Mouse (Mus musculus) left cerebral cortex, adult 18-20 months (tissue): ENCODE data around the gene Rrp8. TPM values are rescaled to one million over a fixed set of nuclear protein-coding genes. Genes with fewer than 3 reads are reported as not detected.

ENCODE experiments used
- DNase-seq, 2 experiments: peaks; one replicate each; pipeline ENCODE4 v3.0.0; 2021 to 2022; ENCODE audit warnings: low spot score in 2 of 2, mixed read lengths in 1 of 2
- long read RNA-seq, 2 experiments: library from polyadenylated mRNA; stranded (forward); transcript quantifications; one replicate each; pipeline ENCODE4 v2.0.0; 2021
- total RNA-seq, 2 experiments: library from RNA; stranded (reverse); gene quantifications; 2 replicates each; pipeline ENCODE4 v1.2.3; 2021

Gene Rrp8
- 10 to 100 TPM in 1 of 2 experiments, 1 to 10 TPM in 1; 9.3 to 12.9 TPM for total RNA-seq
- long read RNA-seq, experiment 1, transcript Rrp8-201 (7 exons, 3,053 nt) = major isoform, 21 of 27 reads
- long read RNA-seq, experiment 1, partial matches to known transcripts = 1 of 27 reads
- long read RNA-seq, experiment 1, other reads (novel, unspliced or antisense) = 5 of 27 reads
- long read RNA-seq, experiment 2, transcript Rrp8-201 (7 exons, 3,053 nt) = major isoform, 14 of 20 reads
- long read RNA-seq, experiment 2, partial matches to known transcripts = 2 of 20 reads
- long read RNA-seq, experiment 2, other reads (novel, unspliced or antisense) = 3 of 20 reads

DNA sequence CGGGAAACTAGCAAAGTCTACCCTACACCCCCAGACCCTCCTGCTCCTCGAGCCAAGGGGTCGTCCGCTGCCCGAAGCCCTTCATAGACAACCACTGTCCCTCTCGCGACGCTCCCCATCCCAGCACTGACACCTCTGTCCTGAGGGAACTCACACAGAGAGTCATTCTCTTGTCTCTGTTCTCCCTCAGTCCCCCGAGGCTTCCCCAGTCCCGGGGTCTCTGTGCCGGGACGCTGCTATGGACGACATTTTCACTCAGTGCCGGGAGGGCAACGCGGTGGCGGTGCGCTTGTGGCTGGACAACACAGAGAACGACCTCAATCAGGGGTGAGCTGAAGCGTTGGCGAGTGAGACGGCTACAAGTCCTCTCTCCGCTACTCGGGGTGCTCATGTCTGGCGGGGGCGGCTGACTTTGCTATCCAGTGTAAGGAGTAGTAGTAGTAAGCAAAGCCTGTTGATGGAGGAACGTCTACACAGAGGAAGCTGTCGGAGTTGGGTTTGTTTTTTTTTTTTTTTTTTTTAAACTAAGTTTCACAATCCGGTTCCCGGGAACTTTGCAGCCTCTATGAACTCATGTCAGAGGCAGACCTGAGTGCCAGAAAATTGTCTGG is at the start of gene Rrp8:
Rrp8 (minus strand) TSS at position 475 of the 611 bp plus-strand sequence.
- peak in 1 of 2 experiments; percentile 45 for DNase-seq

DNA sequence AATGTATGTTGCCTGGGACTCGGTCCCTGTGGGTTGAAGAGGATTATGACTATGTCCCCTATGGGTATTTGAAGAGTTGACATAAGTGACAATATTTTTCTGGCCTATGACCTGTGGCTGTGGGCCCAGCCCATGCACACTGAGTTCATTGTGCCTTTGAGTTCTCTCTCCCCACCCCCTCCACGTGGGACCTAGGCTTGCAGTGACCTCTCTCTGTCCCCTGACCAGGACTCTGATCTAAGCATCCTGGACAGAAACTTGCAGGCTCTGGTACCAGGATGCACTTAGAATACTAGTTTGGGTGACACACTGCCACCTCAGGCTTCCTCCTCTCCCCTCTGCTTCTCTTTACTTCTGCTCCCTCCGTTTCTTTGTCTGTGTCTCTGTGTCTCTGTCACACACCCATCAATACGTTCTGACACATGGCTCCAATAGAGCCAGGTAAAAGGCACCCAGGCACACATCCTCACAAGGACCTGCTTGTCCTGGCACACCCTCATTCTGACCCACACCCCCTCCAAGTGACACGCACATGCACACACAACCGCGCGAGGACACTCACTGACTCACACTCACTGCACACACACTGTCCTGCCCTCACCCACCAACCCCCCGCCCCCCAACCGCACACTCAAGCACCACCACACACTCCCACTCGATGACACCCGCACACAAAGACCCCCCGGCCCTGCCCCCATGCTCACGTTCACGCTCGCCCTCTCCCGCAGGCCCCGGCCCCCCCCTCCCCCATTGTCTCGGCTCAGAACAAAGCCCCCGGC is 49.5 kb upstream of the Rrp8 start:
- DNase-seq = no peak

DNA sequence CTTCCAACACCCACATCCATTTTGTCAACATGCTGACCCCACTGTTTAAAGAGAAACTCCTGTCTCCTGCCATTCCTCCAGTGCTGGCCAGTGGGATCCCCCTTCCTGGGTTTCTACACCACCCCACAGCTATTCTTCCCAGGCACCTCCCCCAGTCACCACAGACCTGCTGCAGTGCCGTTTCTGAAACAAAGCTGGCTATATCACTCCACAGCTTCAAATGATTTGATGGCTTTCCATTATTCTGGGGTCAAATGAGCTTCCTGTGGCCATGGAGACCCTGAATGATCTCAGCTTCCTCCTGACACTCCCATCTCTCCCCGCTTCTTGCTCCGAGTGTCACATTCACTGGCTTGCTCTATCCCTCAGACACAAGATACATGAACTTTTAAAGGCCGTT is 47.4 kb upstream of the Rrp8 start:
- no peak for DNase-seq

DNA sequence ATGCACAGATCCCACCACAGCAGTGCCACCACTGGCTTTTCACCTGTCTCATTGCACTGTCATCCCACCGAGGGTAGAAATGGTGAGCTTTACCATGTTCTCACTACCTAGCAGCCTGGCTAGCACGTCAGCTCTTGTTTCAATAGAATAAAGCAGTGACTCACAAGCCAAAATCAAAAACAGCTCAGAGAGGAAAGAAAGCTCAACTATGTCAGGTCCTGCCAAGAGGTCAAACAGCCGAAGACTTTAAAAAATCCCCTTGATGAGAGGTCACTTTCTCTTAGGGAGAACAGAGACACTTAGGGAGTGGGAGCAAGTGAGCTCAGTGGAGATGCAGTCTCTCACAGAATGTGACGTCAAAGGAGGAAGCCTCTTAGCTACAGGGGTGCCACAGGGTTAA is 46.7 kb upstream of the Rrp8 start:
- DNase-seq = no peak

DNA sequence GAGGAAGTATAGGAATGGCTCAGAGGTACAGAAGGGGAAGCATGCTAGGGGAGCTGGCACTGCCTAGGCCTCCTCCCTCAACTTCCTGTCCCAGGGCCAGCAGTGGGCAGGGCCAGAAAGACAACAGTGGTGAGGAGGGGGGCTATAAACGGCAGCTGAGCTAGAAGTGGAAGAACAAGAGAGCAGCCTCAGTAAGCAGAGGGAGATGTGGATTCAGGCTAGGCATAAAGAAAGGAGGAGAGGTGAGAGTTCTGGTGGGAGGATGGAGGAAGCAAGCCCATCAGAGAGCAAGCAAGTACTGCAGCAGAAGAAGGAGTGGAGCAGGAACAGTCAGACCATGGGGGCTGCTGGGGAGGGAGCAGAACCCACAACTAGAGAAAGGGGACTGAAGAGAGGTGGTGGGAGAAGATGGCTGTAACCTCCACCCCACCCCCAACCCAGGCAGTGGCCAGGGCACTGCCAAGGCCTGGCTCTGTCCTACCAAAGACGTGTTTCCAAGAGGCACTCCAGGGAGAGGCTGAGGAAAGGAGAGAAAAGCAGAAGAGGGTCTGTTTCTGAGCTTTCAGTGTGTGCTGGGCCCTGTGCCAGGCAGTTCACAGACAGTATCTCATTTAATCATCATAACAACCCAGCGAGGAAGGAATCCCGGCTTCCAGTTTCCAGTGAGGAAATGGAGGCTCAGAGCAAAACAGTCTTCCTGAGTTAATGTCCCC is 41.5 kb upstream of the Rrp8 start:
- no peak for DNase-seq

DNA sequence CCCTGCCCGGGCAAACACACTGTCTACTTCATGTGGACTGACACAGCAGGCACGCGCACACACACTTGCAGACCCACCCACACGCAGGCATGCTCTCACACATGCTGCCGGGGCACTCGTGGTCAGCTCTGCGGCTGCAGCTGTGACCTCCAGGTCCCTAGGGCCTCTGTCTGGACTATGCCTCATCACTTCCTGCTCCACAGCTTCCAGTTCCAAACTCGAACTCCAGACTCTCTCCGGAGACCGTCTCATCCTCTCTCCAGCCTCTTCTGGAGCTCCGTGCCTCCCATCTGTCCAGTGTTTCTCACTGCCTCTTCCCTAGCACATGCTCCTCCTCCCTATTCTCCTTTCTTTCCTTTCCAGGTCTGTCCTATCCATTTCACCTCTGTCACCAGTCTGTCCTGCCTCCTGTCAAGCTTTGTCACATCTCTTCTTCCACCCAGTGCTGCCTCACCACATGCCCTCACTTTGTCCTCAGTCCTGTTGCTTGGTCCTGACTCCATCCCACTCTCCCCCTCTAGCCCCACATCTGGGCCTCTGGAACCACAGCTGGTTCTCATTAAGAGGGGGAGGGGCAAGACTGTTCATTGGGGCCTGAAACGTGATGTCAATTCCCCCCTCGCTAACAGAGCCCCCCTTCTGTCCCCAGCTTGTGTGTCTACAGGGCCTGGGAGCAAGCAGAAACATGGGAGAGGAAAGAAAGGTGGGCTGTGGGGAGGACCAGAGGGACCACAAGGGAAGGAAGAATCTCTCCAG is 40.8 kb upstream of the Rrp8 start:
- no peak for DNase-seq

DNA sequence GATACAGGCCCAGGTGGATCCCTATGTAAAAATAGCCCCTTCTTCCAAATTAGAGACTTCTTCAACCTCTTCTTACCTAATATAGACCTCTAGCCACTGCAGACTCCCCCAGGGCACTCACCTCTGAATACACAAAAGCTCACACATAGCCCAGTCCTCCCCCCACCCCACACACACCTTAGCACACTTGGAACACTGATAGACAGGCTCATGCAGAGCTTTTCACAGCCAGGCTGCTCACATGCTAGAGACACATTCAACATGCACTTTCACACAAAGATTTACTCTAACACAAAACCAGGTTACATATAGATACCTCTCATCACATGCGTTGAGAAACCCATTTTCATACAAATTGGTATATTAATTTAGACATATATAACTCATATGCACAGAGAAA is 40.1 kb upstream of the Rrp8 start:
- no peak for DNase-seq

DNA sequence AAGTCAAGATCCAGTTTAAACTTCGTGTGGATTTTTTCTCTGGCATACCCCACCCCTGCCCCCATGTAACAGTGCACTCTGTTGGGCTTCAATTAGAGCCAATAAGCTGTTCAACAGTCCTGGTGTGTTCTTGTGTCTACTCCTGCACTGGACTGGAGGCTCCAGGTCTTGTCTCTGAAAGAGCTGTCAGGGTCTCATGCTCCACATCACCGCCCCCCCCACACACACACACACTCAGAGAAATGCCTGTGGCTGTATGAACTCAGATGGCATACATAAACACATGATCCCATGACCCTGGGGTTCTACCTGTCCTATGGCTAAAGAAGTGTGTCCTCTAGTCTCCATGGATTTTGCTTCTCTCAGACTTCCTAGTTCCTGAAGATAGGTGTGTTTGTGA is 38.8 kb upstream of the Rrp8 start:
- DNase-seq = no peak

DNA sequence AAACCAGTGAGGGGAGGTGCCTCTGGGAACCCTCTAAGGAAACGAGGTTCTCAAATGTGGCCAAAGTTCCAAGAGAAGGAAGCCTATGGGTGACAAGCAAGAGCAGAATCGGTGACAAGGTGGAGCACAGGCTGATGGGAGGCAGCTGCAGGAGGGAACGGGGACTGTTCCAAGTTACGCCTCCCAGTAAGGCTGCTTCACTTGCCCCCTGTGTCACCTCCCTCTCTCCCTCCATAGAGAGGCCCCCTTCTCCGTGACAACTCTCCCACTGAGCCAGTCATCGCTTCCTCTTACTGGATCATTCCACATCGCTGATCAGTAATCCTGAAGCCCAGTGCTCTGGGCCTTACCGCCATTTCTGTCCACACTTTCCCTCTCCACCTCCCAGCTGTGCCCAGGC is 37.5 kb upstream of the Rrp8 start:
- no peak for DNase-seq

DNA sequence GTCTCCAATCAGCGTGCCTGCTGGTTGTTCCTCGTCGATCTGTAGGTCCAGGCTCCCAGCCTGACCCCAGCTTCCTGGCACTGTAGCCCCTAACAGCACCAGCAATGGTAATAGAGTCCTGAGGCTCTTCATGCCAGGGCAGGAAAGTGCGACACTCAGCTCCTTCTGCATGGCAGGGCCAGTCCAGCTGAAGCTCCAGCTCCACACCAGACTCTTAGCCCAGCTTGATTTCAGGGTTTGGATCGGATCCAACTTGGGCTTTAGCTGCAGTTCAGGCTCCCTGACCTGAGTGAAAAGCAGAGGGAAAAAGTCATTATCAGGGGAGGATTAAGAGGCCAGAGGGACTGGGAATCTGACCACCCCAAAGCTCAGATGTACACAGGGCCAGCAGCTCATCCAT is 35.9 kb upstream of the Rrp8 start:
- DNase-seq = no peak

DNA sequence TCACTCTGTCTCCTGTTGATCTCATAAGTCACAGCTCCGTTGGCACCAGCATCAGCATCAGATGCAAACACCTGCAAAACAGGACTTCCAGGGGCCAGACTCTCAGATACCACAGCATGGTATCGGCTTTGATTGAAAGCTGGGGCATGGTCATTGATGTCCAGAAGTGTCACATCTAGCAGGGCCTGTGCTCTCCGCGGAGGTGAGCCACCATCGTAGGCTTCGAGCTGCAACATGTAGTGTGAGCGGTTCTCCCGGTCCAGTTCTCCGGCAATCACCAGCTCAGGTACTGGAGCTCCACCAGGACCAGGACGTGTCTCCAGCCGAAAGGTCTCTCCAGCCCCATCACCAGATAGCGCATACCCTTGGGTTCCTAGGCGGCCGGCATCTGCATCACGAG is 35.1 kb upstream of the Rrp8 start:
- no peak for DNase-seq

DNA sequence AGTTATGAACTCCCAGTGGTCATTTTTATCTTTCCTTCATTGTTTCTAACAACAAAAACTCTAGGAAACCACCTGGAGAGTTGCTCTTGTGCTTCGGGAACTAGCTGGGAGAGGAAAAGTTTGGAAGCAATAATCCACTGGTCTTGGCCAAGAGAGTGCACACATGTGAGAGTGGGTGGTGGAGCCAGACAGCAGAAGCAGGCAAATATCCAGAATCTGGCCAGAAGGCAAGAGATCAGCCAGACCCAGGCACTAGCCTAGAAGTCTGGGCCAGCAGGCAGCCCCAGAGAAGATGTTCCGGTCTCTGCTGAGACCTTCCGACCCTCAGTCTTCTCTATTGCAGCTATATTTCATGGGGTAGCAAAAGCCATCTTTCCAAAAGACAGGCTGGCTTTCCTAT is 32.8 kb upstream of the Rrp8 start:
- no peak for DNase-seq

DNA sequence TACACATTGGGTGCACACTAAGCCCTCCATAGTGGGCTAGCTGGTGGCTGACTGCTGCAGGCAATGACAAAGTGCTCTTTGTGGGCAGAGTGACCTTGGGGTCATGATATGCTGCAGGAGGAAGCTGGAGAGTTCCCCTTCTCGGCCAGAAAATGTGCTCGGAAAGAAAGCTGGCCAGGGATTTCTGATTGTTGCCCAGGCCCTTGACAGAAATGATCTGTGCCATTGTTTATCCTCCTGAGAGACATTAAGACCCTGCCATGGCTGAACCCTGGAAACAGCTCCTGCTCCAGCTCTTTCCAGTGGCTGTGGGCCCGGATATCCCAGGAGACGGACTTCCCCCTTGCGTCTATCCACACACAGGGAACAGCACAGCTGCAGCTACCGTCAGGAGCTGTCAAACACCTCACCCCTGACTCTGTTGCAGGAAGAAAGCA is 30.6 kb upstream of the Rrp8 start:
- no peak for DNase-seq

DNA sequence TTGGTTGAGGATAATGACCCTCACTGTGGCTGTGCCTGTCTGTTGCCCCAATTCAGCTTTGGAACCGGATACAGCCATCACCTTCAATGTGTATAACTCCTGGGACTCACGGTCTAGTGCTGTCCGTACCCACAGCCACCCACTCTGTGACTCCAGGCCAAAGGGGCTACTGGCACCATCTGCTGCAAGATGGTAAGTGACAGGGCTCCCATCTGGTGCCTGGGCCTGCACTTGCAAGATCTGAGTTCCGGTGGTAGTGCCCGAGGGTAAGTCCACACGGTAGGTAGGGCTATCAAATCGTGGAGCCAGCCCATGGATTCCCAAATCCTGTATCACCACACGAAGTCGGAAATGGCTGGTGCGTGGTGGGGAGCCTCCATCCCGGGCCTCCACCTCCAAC is 27.1 kb upstream of the Rrp8 start:
- no peak for DNase-seq

DNA sequence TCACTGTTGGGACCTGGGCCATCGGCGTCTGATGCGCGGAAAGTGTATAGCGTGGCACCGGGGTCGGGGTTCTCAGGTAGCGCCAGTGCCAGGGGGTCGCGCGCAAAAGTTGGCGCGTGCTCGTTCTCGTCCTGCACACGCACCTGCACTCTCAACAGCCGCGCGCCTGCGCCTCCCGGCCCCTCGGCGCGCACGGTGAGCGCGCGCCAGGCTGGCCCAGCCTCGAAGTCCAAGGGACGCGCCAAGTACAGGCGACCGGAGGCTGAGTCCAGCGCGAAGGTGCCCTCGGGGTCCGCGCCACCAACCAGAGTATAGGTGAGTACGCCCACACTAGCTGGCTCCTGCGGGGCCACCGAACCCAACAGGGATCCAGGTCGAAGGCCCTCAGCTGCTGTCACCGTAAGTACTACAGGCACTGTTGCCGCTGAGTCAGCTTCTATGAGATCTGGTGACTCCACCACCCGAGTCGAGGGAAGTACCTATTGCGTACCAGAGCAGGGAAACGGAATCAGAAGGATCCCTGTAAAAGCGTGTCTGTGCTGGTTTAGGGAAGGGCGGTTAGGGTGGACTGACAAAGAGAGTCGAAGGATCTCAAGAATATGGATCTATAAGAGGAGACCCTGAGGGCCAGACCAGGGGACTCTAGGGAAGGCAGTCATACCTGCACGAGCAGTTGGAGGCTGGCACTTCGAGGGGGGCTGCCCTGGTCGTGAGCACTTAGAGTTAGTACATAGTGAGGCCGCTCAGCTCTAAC is 25.5 kb upstream of the Rrp8 start:
- DNase-seq = no peak

DNA sequence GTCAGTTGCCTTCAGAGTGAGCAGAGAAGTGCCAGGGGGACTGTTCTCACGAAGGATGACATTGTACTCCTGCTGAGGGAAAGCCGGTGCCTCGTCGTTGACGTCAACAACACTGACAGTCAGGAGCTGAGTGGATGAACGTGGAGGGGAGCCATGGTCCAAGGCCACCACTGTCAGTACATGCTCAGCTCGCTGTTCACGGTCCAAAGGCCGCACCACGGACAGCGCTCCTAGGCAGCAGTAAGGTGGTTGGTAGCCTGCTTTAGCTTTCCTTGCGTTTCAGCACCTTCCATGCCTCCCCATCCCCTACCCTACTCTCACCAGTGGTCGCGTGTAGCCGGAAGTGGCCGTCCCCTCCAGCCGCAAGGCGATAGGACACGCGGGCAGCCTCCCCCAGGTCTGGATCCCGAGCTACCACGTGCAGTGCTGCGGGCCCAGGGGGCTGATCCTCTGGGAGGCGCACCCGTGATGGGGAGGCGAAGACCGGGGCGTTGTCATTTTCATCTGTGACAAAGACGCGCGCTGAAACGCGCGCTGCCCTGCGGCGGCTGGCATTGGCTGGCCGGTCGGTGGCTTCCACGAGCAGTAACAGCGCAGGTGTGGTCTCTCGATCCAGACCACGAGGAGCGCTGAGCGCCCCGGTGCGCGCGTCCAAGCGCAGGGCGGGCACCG is 24.8 kb upstream of the Rrp8 start:
- DNase-seq = no peak

DNA sequence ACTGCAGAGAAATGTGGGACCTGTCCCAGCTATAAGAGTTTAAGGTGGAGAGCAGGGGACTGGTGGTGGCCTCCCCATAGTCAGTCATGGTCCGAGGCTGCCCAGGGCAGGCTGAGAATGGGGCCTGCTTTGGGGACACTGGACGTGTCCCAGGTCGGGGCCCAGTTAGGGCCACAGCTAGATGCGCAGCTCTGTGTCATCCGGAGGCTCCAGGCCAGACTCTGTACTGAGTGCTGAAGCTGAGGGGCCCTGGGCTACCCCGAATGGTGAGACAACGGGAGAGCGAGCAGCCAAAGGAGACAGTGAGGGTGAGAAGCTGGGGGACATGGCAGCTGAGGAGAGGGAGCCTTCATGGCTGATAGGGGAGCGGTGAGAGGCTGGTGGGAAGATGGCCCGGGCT is 16.1 kb upstream of the Rrp8 start:
- DNase-seq = no peak

DNA sequence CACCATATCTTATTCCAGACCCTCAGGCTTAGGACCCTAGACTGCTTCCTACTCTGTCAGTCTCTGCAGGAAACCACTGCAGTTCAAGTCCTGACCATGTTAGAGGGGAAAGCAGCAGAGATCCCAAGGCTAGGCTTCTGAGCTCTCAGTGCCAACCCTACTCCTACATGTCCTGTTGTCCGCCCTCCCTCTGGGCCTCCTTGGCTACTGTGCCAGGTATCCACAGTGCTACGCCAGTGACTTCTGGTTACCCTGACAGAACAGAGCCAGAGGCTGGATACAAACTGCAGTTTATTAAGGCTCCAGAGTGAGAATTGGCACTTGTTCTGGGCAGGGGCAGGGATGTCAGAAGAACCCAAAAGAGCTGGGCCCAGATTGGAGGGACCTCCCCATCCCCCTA is 15.5 kb upstream of the Rrp8 start:
- no peak for DNase-seq
